Mouse (Mus musculus) kidney, adult 9 months (tissue): Measurements from ENCODE around the gene Sirt7.

Experiments
- DNase-seq: peaks from one replicate; pipeline ENCODE4 v3.0.0; 2022

The Sirt7 gene

GRCm38 (mm10) chr11:120634810-120635209 is 9.8 kb upstream of the Sirt7 start:
- no peak for DNase-seq

DNA sequence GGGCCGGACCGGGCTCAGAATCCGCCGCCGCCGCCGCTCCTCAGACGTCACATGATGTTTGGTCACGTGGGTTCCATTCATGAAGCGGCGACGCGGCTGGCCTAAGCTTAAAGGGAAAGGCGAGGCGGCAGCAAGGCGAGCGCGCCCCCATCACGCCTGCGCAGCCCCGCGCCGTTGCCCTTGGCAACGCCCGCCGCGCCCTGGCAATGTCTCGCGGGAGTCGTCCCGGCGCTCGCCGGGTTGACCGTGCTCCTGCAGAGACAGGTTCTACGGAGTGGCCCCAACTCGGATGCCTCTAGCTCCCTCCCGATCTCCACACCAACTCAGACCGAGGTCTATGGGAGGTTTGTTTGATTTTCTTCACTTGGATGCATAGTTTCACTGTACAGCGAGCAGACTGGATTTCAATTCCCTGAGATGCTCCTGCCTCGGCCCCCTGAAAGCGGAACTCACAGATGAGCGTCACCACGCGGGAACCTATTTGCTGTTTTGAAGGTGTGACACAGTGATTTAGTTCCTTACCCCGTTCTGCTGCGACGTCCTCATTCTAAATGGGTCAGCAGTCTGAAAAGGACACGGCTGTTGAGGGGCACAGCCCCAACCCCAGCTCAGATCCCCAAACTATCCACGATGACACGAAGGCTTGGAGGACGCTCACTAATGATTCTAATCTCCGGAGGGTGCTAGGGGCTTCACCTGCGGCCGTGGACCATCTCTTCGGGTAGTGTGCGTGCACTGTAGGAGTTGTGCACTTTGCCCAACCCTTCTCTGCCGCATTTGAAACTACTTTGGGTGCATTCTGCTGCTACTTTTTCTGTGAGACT is 8.7 kb upstream of the Sirt7 start, which contains the start of gene Mafg:
TSS of gene Mafg (minus strand) at position 81 of the 824 bp plus-strand sequence.
- DNase-seq = peak; percentile 96

GRCm38 (mm10) chr11:120632559-120633519 is 7.8 kb upstream of the Sirt7 start:
- DNase-seq = peak; percentile 91

DNA sequence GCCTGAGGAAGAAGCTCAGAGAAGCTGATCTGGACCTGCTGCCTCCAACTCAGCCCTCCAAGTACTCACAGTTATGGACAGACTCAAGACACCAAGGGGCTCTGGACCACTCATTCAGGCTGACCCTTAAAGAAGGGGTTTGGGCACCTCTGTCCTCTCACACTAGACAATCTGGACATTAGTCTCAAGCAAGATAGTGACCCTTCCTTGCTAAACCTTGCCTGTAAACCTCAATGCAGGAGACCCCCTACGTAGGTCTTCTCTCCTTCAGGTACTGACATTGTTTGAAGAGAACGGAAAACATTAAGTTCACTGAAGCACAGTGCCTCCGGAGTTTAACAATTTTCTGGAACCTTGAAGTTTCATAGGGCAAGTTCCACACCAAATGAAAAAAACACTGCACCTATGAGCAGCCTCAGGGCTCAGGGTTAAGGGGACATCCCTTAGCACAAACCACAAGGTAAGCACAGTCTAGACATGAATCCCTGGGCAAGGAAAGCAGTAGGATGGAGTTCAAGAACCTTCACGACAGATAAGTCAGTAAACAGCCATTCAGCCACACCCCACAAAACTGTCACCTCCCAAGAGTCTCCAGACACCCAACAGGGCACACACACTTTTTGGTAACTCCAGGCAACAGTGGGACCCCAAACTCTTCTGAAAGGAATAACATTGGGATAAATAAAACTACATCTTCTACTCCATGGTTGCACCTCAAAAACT is 6.8 kb upstream of the Sirt7 start:
- peak; percentile 62 for DNase-seq

GRCm38 (mm10) chr11:120630881-120631725 is 6.1 kb upstream of the Sirt7 start:
- peak; percentile 84 for DNase-seq

DNA sequence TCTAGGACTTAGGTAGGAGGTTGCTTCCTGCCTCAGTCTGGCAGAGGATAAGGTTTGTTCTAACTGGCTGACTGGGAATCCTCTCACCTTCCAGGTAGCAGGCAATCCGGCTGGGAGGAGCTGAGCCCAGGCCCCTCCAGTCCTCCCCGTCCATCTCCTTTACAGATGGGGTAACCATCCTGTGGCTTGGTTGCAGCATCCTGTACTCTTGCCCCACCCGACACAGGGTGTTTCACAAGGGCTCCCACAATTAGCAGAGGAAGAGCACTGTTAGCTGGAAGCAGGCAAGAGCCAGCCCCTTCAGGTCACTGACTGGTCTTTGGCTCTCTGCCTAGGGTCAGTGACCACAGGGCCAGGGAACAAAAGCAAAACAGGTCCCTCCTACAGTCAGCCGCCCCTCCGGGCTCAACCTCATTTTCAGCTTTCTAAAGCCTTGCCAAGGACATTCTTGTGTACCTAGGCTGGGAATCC is 5.4 kb upstream of the Sirt7 start:
- peak; percentile 94 for DNase-seq

DNA sequence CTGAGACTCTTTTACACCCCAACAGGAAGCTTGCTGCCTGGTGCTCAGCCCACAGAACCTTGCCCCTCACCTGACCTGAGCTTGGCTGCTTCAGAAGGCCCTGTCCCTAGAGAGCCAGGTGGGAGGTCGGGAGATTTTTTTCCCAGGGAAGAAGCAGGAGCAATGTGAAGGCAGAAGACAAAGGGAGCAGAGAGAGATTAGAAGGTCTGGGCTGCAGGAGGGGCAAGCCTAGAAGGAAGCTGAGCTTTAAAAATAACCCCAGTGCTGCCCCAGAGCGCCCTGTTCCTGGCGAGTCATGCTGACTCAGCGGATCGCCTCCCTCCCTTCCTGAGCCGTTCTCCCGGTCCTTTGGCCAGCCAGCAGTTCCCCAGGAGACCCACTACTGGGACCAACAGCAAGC is 4.9 kb upstream of the Sirt7 start:
- peak; percentile 78 for DNase-seq

DNA sequence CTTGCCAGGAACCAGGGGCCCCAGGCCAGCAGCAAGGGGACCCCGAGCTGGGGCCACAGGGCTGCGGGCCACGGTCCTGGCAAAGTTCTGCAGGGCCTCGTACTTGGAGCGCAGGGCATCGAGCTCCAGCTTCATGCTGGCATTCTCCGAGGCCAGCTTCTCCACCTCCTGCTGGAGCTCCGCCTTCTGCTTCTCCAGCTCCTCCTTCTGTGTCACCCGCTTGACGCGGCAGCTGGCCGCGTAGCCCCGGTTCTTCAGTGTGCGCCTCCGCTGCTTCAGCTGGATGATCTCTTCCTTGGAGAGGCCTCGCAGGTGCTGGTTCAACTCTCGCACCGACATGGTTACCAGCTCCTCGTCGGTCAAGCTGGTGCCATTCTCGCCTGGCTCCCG is 4.3 kb upstream of the Sirt7 start:
- peak; percentile 82 for DNase-seq

DNA sequence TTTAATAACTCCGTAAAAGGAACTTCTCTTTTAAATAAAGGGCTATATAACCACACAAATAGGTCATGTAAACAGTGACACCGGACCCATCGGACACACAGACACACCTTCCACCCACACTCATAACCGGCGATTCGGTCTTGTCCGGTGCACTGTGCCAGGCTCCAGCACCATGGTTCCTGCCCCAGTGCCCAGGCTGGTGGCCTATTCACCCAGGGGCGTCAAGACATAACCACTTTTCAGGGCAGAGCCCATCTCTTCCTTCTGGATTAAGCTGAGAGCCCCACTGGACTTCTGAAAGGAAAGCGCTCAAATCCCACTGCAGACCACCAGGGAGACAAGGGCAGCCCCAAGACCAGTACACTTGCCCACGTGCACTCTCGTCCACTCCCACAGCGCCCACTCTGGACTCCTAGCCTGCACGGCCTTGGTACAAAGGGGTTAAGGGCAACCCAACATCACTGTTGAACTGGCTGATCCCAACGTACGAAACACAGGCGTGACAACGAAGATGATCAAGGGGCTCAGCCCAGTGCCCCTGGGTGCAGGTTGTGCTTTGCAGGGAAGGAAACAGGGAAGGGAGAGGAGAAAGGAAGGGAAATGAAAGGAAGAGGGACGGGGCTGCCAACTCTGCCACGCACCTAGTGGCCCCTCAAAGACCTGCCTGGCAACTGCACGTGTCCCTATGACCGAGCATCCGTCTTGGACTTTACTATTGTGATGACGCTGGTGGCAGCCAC is 3.7 kb upstream of the Sirt7 start:
- DNase-seq = no peak

DNA sequence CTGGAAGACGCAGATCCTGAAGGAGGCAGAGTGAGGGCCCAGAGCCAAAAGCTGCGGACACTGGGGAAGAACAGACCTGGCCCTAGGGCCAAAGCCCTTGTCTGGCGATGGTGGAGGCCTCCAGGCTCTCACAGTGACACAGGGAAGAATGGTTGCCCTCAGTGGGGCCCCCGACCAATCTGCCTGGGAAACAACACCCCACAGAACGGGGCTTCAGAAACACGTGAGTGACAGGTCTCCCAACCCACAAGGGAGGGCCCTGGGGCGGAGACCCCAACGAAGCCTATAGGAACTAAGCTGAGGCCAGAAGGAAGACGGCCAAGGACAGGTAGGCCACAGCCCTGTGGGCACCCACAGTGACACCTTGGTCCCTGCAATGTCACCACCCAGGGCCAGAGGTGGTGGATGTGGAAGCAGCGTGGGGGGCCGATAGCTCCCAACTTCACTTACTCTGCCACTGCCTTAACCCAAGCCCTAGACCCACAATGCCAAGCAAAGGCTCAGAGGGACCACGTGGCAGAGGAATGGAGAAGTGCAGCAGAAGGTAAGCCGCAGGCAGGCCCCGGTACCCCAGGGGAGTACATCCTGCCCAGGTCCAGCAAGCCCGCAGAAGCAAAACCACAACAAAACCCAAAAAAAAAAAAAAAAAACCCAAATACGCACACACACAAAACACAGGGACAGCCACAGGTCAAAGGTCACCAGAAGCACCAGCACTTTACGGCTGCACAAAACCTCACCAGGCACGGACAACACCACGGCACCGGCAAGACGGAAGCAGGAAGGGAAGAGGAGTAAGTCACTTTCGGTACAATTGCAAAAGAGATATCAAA is 2.6 kb upstream of the Sirt7 start:
- DNase-seq = peak; percentile 59

GRCm38 (mm10) chr11:120626785-120627467 is 1.9 kb upstream of the Sirt7 start:
- DNase-seq = no peak

GRCm38 (mm10) chr11:120624680-120625111 is 344 bp downstream of the Sirt7 start:
- DNase-seq = peak; percentile 85

DNA sequence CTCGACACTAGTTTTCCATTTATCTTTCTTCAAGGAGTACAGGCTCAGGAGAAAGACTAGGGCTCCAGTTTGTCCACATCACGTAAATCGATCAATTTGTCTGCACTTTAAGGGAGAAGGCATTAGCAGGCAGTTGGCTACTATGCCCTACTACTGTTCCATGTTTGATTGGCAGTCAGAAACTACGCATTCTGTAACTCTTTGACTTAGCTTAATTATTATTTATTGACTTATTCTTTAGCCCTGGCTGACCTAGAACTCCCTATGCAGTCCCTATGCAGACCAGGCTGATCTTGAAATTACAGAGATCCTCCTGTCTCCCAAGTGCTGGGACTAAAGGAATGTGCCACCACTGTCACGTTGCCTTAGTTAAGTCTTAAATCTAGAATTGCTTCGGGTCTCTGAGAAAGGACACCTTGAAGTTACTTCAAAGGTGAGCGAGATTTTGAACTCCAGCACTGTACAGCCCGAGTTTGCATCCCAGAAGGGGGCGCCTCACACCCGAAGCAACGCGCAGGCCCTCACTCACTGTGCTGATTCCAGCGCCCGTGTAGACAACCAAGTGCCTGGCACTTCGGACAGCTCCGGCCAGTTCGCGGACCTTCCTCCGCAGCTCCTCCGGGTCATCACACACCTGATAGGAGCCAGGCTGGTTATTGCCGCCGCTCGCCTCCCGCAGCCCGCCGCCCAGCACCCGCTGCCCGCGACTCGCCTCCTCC is 920 bp downstream of the Sirt7 start:
- DNase-seq = peak; percentile 83

DNA sequence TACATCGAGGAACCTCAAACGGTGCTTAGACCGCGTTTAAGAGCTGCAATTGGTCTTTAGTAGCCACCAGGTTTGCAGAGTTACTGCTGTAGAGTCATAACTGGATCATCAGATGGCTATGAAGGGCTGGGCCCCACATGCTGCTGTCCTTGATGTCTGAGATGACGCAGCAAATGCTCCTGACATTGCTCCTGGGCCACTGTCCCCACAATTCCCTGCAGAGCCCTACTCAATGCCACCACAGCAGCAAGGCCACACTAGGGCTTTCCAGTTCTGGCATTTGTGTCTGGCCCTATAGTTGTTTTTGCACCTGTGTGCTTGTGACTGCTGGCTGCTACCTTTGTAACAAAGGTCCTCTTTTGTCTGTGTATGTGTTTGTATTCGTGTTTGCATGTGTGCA is 2.2 kb downstream of the Sirt7 start:
- no peak for DNase-seq

- DNase-seq = no peak
Observed at GRCm38 (mm10) chr11:120620195-120620594, 4.8 kb downstream of the Sirt7 start.

DNA sequence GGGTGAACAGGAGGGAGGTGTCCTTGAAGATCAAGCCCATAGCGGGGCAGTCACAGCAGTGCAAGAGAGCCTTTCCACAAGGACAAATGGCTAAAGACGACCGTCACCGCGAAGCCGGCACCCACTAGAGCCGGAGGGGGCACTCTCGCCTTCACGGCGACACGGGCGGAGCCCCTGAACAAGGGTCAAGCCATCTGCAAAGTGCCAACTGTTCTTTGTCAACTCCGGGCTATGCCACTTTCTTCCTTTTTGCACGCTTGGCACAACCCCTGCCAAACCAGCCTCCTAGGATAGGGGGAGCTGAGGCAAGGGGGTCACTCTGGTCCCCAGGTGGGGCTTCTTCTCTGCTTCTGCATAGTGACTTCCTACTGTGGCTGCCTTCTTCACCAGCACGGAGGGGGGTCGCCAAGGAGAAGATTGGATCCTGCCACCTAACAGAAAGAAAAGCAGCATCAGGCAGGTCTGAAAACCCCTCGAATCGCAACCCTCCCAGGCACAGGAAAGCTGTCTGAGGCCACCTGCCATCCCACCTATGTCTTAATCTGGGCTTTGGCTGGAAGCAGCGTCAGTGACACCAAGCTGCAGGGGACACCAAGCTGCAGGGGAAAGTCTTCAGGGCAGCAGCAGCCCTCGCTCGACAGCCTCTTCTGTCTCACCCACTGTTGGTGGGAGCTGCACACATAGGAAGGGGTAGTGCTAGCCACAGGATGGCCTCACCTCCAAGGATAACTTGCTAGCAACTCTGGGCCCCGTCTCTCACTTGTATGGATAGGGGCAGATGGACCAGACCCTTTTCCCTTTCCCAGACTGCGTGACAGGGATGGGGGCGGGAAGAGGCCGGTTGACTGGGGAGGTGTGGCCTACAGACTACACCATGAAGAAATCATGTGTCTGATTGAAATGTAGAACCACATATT is 6.2 kb downstream of the Sirt7 start:
- DNase-seq = peak; percentile 45

DNA sequence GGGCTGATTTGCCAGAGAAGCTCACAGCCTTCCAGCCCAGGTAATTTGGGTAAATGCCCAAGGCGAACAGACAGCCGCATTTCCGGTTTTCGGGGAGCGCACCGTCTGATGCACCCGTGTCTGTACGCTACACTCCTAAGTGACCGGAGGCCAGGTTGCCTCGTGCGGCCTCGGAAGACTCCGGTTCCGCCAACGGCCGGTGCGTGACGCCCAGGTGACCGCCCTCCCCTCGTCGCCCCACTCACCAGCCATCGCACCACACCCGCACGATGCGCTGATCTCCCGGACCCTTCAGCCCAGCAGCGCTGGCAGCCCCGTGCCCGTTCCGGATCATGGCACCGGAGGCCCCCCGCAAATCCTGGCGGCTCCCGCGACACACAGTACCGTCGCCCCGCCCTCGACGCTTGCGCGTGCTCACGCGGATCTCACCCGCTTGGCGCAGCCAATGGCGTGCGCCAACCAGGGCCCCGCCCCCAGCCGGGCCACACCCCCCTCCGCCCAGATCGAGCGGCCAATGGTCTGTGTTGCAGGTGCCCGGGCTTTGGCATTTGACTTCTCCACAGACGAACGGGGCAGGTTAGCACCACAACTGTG is 7.4 kb downstream of the Sirt7 start, which contains the start of gene Pcyt2:
TSS of gene Pcyt2 (minus strand) at position 418 of the 594 bp plus-strand sequence.
- DNase-seq = peak; percentile 97
